Mouse (Mus musculus) kidney, postnatal 0 days (tissue): Measurements from ENCODE around the gene Fcgrt. TPM values are rescaled to one million over a fixed set of nuclear protein-coding genes. Genes with fewer than 3 reads are reported as not detected.
"Not testable (repeated sequence)": the region's sequence is repeated elsewhere in the genome, so short reads cannot be mapped to it uniquely, and the experiment has no call there.

Experiments used
- ATAC-seq: fragments of 200-750 bp; cut with Nextera tagmentation; replicated peaks from 2 replicates; pipeline ENCODE4 v1.8.0; 2017; ENCODE audit warnings: low read depth, moderate number of reproducible peaks, moderate TSS enrichment, moderate library complexity; ENCODE audit not compliant: low FRiP score
- DNase-seq: peaks from one replicate; pipeline ENCODE4 v3.0.0-alpha.2; 2016; ENCODE audit warnings: low spot score
- H3K27ac ChIP-seq: fragments of 300-500 bp; sonication (generic); 2 replicates; pipeline ENCODE4 v1.5.1; 2014; ENCODE audit warnings: mild to moderate bottlenecking
- H3K27me3 ChIP-seq: fragments of 300-500 bp; sonication (generic); 2 replicates; pipeline ENCODE4 v1.6.1; 2014; ENCODE audit warnings: low read length, mixed read lengths; ENCODE audit not compliant: insufficient read depth
- H3K36me3 ChIP-seq: fragments of 300-500 bp; sonication (generic); 2 replicates; pipeline ENCODE4 v1.6.1; 2014; ENCODE audit warnings: low read length, mixed read lengths; ENCODE audit not compliant: insufficient read depth
- H3K4me1 ChIP-seq: fragments of 300-500 bp; sonication (generic); replicated peaks from 2 replicates; pipeline ENCODE4 v1.6.1; 2014; ENCODE audit warnings: antibody characterized with exemption, low read length, mixed read lengths; ENCODE audit not compliant: insufficient read depth
- H3K4me2 ChIP-seq: fragments of 300-500 bp; sonication (generic); 2 replicates; pipeline ENCODE4 v1.6.1; 2014; ENCODE audit warnings: mild to moderate bottlenecking, low read length, moderate library complexity, mixed read lengths
- H3K4me3 ChIP-seq: fragments of 300-500 bp; sonication (generic); replicated peaks from 2 replicates; pipeline ENCODE4 v1.5.1; 2014; ENCODE audit warnings: low read depth, low read length
- H3K9ac ChIP-seq: fragments of 300-500 bp; sonication (generic); 2 replicates; pipeline ENCODE4 v1.6.1; 2014; ENCODE audit warnings: low read depth, low read length
- H3K9me3 ChIP-seq: fragments of 300-500 bp; sonication (generic); replicated peaks from 2 replicates; pipeline ENCODE4 v1.6.1; 2016; ENCODE audit warnings: low read length, inconsistent platforms, mixed read lengths
- CTCF ChIP-seq: IDR thresholded peaks from 2 replicates; pipeline ENCODE4 v1.5.1; 2016; ENCODE audit warnings: antibody characterized with exemption, low read depth, mild to moderate bottlenecking, moderate library complexity
- WGBS: fragments of 180-500 bp; shearing (Covaris S2); extraction: QIAGEN DNeasy Blood & Tissue Kit; methylation state at CpG from one replicate; pipeline ENCODE4 v1.1.7; 2014; 5-methylcytosine and 5-hydroxymethylcytosine counted together
- polyA plus RNA-seq: library from polyadenylated mRNA; unstranded; fragments of >200 nt; fragmentation: Nextera tagmentation; extraction: Ambion mirVana; gene quantifications from 2 replicates; pipeline ENCODE4 v1.2.1, GENCODE M21; 2015

Fcgrt gene
- polyA plus RNA-seq, 1 experiment from 2014 or later = 145 TPM

DNA sequence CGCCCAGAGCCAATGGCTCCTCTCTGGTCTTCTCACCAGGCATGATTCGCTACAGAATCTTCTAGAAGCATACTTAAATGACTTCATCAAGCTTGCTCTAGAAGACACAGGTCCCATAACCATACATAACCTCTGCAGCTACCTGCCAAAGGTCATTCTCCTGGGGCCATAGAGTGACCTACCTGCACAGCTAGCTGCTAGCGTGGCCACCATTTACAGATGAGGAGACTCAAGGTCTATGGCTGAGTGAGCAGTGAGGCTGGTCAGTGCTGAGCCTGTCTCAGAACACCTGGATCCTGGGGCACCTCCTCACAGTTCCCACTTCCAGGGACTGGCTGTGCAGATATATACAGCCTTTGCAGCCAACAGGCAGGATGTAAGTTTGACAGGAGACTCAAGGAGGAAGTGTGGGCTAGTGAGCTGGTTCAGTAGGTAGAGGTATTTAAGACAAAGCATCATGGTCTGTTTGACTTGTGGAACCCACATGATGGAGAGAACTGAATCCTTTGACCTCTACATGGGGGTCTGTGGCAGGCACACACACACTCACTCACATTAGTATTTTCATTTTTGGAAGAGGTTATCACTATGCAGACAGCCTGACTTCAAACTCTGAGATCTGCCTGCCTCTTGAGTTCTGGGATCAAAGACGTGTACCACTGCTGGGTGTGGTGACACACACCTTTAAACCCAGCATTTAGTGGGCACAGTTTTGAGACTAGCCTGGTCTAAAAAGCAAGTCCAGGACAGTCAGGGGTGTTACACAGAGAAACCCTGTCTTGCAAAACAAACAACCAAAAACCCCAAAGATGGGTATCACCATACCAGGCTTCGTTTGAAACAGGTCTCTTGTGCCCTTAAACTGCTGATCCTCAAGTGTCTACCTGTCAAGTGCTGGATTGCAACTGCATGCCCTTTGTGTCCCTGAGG, 16.4 kb upstream of the Fcgrt start:
- ATAC-seq (no peak), DNase-seq (no peak)
- Histone ChIP-seq H3K4me1 (peaks cover 14% of the 10 kb centered on the region; the same call in 1 of the 2 replicates), H3K9ac (no peak overlapping the region), H3K36me3 (peaks cover 42% of the 10 kb centered on the region), H3K9me3 (no peaks in the 10 kb centered on the region), H3K4me3 (no peak overlapping the region), H3K4me2 (no peak overlapping the region), H3K27ac (no peak overlapping the region), H3K27me3 (no peaks in the 10 kb centered on the region)
- 82% methylated on average over 5 of the region's 5 CpGs for WGBS
- TF ChIP-seq CTCF = no peak

DNA sequence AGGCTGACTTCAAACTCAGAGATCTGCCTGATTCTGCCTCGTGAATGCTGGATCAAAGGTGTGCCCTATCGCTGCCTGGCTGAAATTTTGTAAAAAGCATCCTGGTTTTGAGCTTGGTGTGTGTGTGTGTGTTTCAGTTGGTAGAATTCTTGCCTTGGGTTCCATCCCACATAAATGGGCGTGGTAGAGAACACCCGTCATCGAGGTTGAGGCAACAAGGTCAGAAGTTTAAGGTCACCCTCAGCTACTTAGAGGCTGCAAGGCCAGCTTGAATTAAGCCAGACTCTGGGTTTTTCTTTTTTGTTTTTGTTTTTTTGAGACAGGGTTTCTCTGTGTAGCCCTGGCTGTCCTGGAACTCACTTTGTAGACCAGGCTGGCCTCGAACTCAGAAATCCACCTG, 14.7 kb upstream of the Fcgrt start:
- TF ChIP-seq CTCF = no peak
- Histone ChIP-seq H3K9ac (no peak overlapping the region), H3K4me2 (no peak overlapping the region), H3K27ac (0 out of 2 replicates have a peak overlapping the region, but pooled peaks have one; percentile 19), H3K9me3 (no peaks in the 10 kb centered on the region), H3K36me3 (peaks cover 41% of the 10 kb centered on the region), H3K4me1 (peaks cover 10% of the 10 kb centered on the region; the same call in 1 of the 2 replicates), H3K27me3 (no peaks in the 10 kb centered on the region), H3K4me3 (no peak overlapping the region)
- WGBS = 80% methylated on average over 6 of the region's 6 CpGs
- no peak for ATAC-seq
- no peak for DNase-seq

DNA sequence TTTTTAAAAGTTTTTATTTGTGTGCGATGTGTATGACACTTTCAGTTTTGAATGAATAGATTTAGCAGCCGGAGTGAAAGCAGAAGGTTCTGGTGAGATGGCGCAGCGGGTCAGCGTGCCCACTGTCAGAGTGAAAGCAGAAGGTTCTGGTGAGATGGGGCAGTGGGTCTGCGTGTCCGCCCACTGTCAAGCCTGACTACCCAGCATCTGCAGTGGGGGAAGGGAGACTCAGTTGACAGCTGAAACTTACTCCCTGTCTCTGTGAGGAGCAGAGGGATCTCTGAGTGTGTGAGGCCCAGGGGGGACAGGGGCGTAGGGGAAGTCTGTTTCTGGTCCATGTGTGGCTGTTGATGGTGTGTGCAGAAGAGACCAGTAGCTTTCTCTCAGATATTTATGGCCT, 13.9 kb upstream of the Fcgrt start:
- H3K9me3 ChIP-seq = no peaks in the 10 kb centered on the region
- H3K36me3 ChIP-seq = peaks cover 34% of the 10 kb centered on the region
- no peak for TF ChIP-seq CTCF
- H3K4me1 ChIP-seq = peaks cover 3% of the 10 kb centered on the region; the same call in 1 of the 2 replicates
- ATAC-seq (no peak), DNase-seq (no peak)
- no peak overlapping the region for H3K4me2 ChIP-seq
- no peak overlapping the region for H3K27ac ChIP-seq
- WGBS = 71% methylated on average over 8 of the region's 8 CpGs
- H3K4me3 ChIP-seq = no peak overlapping the region
- H3K27me3 ChIP-seq = no peaks in the 10 kb centered on the region
- H3K9ac ChIP-seq = no peak overlapping the region

DNA sequence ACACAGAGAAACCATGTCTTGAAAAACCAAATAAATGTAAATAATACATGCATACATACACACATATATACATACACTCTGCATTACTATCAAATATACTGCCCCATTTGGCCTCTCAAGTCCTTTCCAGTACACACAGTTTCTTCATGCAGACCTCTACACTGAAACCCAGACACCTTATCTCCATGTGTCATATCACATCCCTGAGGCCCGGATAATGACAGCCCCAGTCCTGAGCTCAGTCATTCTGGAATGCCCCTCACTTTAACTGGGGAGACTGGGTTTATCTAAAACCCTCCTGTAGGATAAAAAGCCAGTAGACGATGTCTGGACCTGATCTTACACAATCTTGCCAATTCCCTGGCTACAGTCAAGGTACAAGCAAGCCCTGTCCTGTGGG, 9.8 kb upstream of the Fcgrt start:
- Histone ChIP-seq H3K36me3 (no peaks in the 10 kb centered on the region), H3K27me3 (no peaks in the 10 kb centered on the region), H3K27ac (no peak overlapping the region), H3K4me3 (no peak overlapping the region), H3K9ac (no peak overlapping the region), H3K9me3 (no peaks in the 10 kb centered on the region), H3K4me2 (no peak overlapping the region), H3K4me1 (no peaks in the 10 kb centered on the region)
- DNase-seq (no peak), ATAC-seq (no peak)
- WGBS = 88% methylated on average over 2 of the region's 2 CpGs
- TF ChIP-seq CTCF = no peak

DNA sequence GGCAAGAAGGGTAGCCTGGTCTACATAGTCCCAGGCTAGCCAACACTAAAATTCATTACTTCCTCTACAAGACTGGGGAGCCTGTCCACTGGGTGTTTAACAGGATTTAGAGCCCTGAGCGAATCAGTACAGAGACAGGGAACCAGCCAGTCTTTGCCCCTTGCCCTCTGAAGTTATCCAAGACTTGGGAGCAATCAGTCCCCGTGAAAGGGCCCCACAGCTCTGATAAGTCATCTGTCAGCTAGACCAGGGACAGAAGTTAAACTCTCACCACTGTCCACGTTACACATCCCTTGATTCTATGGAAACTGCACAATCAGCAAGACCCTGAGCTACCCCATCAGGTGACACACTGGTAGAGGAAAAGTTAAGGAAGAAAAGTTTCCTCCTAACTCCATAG, 8.9 kb upstream of the Fcgrt start:
- Histone ChIP-seq H3K36me3 (no peaks in the 10 kb centered on the region), H3K27ac (no peak overlapping the region), H3K4me1 (no peaks in the 10 kb centered on the region), H3K27me3 (no peaks in the 10 kb centered on the region), H3K4me2 (no peak overlapping the region), H3K4me3 (no peak overlapping the region), H3K9ac (no peak overlapping the region), H3K9me3 (no peaks in the 10 kb centered on the region)
- 32% methylated on average over 3 of the region's 3 CpGs for WGBS
- no peak for DNase-seq
- no peak for ATAC-seq
- TF ChIP-seq CTCF = no peak

DNA sequence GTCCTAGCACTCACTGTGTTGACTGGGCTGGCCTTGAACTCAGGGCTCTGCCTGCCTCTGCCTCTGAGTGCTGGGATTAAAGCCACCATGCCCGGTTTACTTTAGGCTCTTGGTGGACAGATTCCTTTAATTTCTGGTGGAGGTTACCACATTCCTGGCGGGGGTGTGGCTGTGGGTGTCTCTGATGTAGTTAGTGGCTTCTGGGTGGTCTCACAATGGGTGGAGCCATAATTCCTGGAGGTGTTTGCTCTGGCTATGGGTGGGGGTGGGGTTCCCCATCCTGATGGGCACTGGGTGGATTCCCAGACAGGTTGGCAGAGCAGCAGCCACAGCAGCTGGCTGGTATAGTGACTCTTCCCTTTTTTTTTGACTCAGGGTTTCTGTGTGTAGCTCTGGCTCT, 8.3 kb upstream of the Fcgrt start:
- H3K9ac ChIP-seq = no peak overlapping the region
- no peak overlapping the region for H3K27ac ChIP-seq
- ATAC-seq = no peak
- H3K4me2 ChIP-seq = no peak overlapping the region
- H3K4me1 ChIP-seq = no peaks in the 10 kb centered on the region
- DNase-seq = no peak
- no peaks in the 10 kb centered on the region for H3K9me3 ChIP-seq
- 62% methylated on average over 2 of the region's 2 CpGs for WGBS
- H3K27me3 ChIP-seq = no peaks in the 10 kb centered on the region
- TF ChIP-seq CTCF = no peak
- H3K36me3 ChIP-seq = no peaks in the 10 kb centered on the region
- H3K4me3 ChIP-seq = no peak overlapping the region

DNA sequence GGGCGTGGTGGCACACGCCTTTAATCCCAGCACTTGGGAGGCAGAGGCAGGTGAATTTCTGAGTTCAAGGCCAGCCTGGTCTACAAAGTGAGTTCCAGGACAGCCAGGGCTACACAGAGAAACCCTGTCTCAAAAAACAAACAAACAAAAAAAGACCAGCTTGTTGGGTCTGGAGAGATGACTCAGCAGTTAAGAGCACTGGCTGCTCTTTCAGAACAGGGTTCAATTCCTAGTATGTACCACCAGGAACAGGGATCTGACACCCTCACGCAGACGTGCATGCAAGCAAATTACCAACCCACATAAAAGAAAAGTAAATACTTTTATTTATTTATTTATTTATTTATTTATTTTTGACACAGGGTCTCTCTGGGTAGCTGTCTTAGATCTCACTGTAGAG, 6.4 kb upstream of the Fcgrt start:
- not testable (repeated sequence) for H3K4me1 ChIP-seq, H3K27ac ChIP-seq, H3K27me3 ChIP-seq, H3K9me3 ChIP-seq, ATAC-seq, DNase-seq, H3K4me3 ChIP-seq, H3K4me2 ChIP-seq, H3K9ac ChIP-seq, H3K36me3 ChIP-seq
- 78% methylated on average over 4 of the region's 4 CpGs for WGBS
